Mouse (Mus musculus) hindbrain, postnatal 0 days (tissue): ENCODE results near the gene Pcdh19. TPM values are rescaled to one million over a fixed set of nuclear protein-coding genes. Genes with fewer than 3 reads are reported as not detected.

ENCODE experiments used
- ATAC-seq: fragments of 200-750 bp; cut with Nextera tagmentation; 2 replicates; pipeline ENCODE4 v1.8.0; 2017; ENCODE audit warnings: mild to moderate bottlenecking, moderate TSS enrichment, moderate library complexity
- DNase-seq: peaks from one replicate; pipeline ENCODE4 v3.0.0-alpha.2; 2015; ENCODE audit warnings: low spot score
- H3K27ac ChIP-seq: fragments of 300-500 bp; sonication (generic); 2 replicates; pipeline ENCODE4 v1.5.1; 2014; ENCODE audit warnings: mild to moderate bottlenecking
- H3K27me3 ChIP-seq: fragments of 300-500 bp; sonication (generic); 2 replicates; pipeline ENCODE4 v1.6.1; 2014; ENCODE audit warnings: low read length, mixed read lengths; ENCODE audit not compliant: insufficient read depth
- H3K36me3 ChIP-seq: fragments of 300-500 bp; sonication (generic); 2 replicates; pipeline ENCODE4 v1.6.1; 2014; ENCODE audit warnings: low read length, mixed read lengths; ENCODE audit not compliant: insufficient read depth
- H3K4me1 ChIP-seq: fragments of 300-500 bp; sonication (generic); 2 replicates; pipeline ENCODE4 v1.6.1; 2014; ENCODE audit warnings: antibody characterized with exemption, low read length, mixed read lengths; ENCODE audit not compliant: insufficient read depth
- H3K4me2 ChIP-seq: fragments of 300-500 bp; sonication (generic); 2 replicates; pipeline ENCODE4 v1.6.1; 2014; ENCODE audit warnings: low read depth, mild to moderate bottlenecking, low read length, moderate library complexity, mixed read lengths
- H3K4me3 ChIP-seq: fragments of 300-500 bp; sonication (generic); 2 replicates; pipeline ENCODE4 v1.5.1; 2014; ENCODE audit warnings: low read length
- H3K9ac ChIP-seq: fragments of 300-500 bp; sonication (generic); replicated peaks from 2 replicates; pipeline ENCODE4 v1.6.1; 2014; ENCODE audit warnings: mild to moderate bottlenecking, low read length, moderate library complexity, mixed read lengths
- H3K9me3 ChIP-seq: fragments of 300-500 bp; sonication (generic); 2 replicates; pipeline ENCODE4 v1.6.1; 2016; ENCODE audit warnings: low read length, mixed read lengths
- CTCF ChIP-seq: IDR thresholded peaks from 2 replicates; pipeline ENCODE4 v1.5.1; 2016; ENCODE audit warnings: antibody characterized with exemption, control low read depth, low read depth
- WGBS: fragments of 180-500 bp; shearing (Covaris S2); extraction: QIAGEN DNeasy Blood & Tissue Kit; methylation state at CpG from one replicate; pipeline ENCODE4 v1.1.7; 2014; 5-methylcytosine and 5-hydroxymethylcytosine counted together
- polyA plus RNA-seq: library from polyadenylated mRNA; unstranded; fragments of >200 nt; fragmentation: Nextera tagmentation; extraction: Ambion mirVana; gene quantifications from 2 replicates; pipeline ENCODE4 v1.2.1, GENCODE M21; 2015
- total RNA-seq: library from RNA; depleted of rRNA; stranded (reverse); fragments of >200 nt; gene quantifications from 2 replicates; pipeline ENCODE4 v1.2.3, GENCODE M21; 2014

Gene Pcdh19
- total and polyA plus RNA-seq, 2 experiments from 2014 or later = 19.7 to 41.4 TPM

GRCm38 (mm10) chrX:133647809-133648208 lies 41.0 kb downstream of the Pcdh19 start:
- Histone ChIP-seq H3K4me3 (no peak overlapping the region), H3K4me2 (no peak overlapping the region), H3K4me1 (no peaks in the 10 kb centered on the region), H3K27me3 (no peaks in the 10 kb centered on the region), H3K9me3 (no peaks in the 10 kb centered on the region), H3K9ac (no peak overlapping the region), H3K27ac (no peak overlapping the region), H3K36me3 (no peaks in the 10 kb centered on the region)
- TF ChIP-seq CTCF = no peak
- DNase-seq (no peak), ATAC-seq (no peak)
- WGBS = 60% methylated on average over 2 of the region's 2 CpGs

GRCm38 (mm10) chrX:133639445-133639844 lies 49.3 kb downstream of the Pcdh19 start:
- no peak for ATAC-seq
- no peak overlapping the region for H3K4me3 ChIP-seq
- no peak overlapping the region for H3K9ac ChIP-seq
- no peak for DNase-seq
- H3K4me2 ChIP-seq = no peak overlapping the region
- H3K9me3 ChIP-seq = no peaks in the 10 kb centered on the region
- no peaks in the 10 kb centered on the region for H3K4me1 ChIP-seq
- H3K27ac ChIP-seq = no peak overlapping the region
- TF ChIP-seq CTCF = no peak
- H3K27me3 ChIP-seq = no peaks in the 10 kb centered on the region
- H3K36me3 ChIP-seq = no peaks in the 10 kb centered on the region

- ATAC-seq = no peak
- Histone ChIP-seq H3K9me3 (no peaks in the 10 kb centered on the region), H3K9ac (no peak overlapping the region), H3K27me3 (no peaks in the 10 kb centered on the region; the same call in 1 of the 2 replicates), H3K27ac (no peak overlapping the region), H3K36me3 (no peaks in the 10 kb centered on the region), H3K4me2 (no peak overlapping the region), H3K4me3 (no peak overlapping the region), H3K4me1 (no peaks in the 10 kb centered on the region)
- no peak for TF ChIP-seq CTCF
- WGBS = 80% methylated on average over 8 of the region's 8 CpGs
- no peak for DNase-seq
Observed at GRCm38 (mm10) chrX:133629538-133629937, 59.2 kb downstream of the Pcdh19 start.

GRCm38 (mm10) chrX:133618222-133618621 lies 70.6 kb downstream of the Pcdh19 start:
- Histone ChIP-seq H3K9ac (no peak overlapping the region), H3K36me3 (no peaks in the 10 kb centered on the region), H3K27ac (no peak overlapping the region), H3K4me3 (no peak overlapping the region), H3K27me3 (no peaks in the 10 kb centered on the region), H3K4me1 (no peaks in the 10 kb centered on the region), H3K9me3 (no peaks in the 10 kb centered on the region), H3K4me2 (no peak overlapping the region)
- ATAC-seq = no peak
- TF ChIP-seq CTCF = no peak
- no peak for DNase-seq
- 67% methylated on average over 1 of the region's 1 CpGs for WGBS

GRCm38 (mm10) chrX:133605828-133606227 lies 83.0 kb downstream of the Pcdh19 start:
- 64% methylated on average over 4 of the region's 4 CpGs for WGBS
- Histone ChIP-seq H3K9me3 (no peaks in the 10 kb centered on the region), H3K4me3 (no peak overlapping the region), H3K4me1 (no peaks in the 10 kb centered on the region), H3K27ac (no peak overlapping the region), H3K9ac (no peak overlapping the region), H3K36me3 (no peaks in the 10 kb centered on the region), H3K4me2 (no peak overlapping the region), H3K27me3 (no peaks in the 10 kb centered on the region)
- ATAC-seq (no peak), DNase-seq (no peak)
- no peak for TF ChIP-seq CTCF

GRCm38 (mm10) chrX:133604272-133604671 lies 84.5 kb downstream of the Pcdh19 start:
- no peak for TF ChIP-seq CTCF
- ATAC-seq (no peak), DNase-seq (no peak)
- Histone ChIP-seq H3K9ac (no peak overlapping the region), H3K9me3 (no peaks in the 10 kb centered on the region), H3K4me2 (no peak overlapping the region), H3K27ac (no peak overlapping the region), H3K36me3 (no peaks in the 10 kb centered on the region), H3K4me3 (no peak overlapping the region), H3K27me3 (no peaks in the 10 kb centered on the region), H3K4me1 (no peaks in the 10 kb centered on the region)
- 56% methylated on average over 4 of the region's 4 CpGs for WGBS

- H3K27ac ChIP-seq = no peak overlapping the region
- H3K9ac ChIP-seq = no peak overlapping the region
- H3K4me3 ChIP-seq = no peak overlapping the region
- no peak for TF ChIP-seq CTCF
- H3K9me3 ChIP-seq = no peaks in the 10 kb centered on the region
- no peak overlapping the region for H3K4me2 ChIP-seq
- DNase-seq (no peak), ATAC-seq (no peak)
- no peaks in the 10 kb centered on the region for H3K4me1 ChIP-seq
- WGBS = 47% methylated on average over 2 of the region's 2 CpGs
- H3K36me3 ChIP-seq = no peaks in the 10 kb centered on the region
- no peaks in the 10 kb centered on the region for H3K27me3 ChIP-seq
Observed at GRCm38 (mm10) chrX:133602068-133602467, 86.7 kb downstream of the Pcdh19 start.

- no peak for TF ChIP-seq CTCF
- Histone ChIP-seq H3K36me3 (no peaks in the 10 kb centered on the region), H3K4me2 (no peak overlapping the region), H3K4me3 (no peak overlapping the region), H3K4me1 (no peaks in the 10 kb centered on the region), H3K9ac (no peak overlapping the region), H3K27ac (no peak overlapping the region), H3K27me3 (no peaks in the 10 kb centered on the region), H3K9me3 (no peaks in the 10 kb centered on the region)
- WGBS = 81% methylated on average over 1 of the region's 1 CpGs
- ATAC-seq (no peak), DNase-seq (no peak)
Observed at GRCm38 (mm10) chrX:133601658-133602057, 87.1 kb downstream of the Pcdh19 start.
